Mouse (Mus musculus) forelimb bud, embryonic 11.5 days (tissue): ENCODE measurements at regions not wholly inside any gene's neighbourhood (a gene's known extent, or its start where the extent isn't known, plus 50 kb on each side); places are given as distances from the start of the nearest gene placed in this dataset.
A peak's percentile ranks its signal among the peaks of the same experiment; 100 is the strongest.

ENCODE experiments used
- DNase-seq: peaks from one replicate; pipeline ENCODE4 v3.0.0-alpha.2; 2012; ENCODE audit warnings: low read depth, low spot score

- no peak for DNase-seq
Measured at GRCm38 (mm10) chr9:100404426-100404825, 82.2 kb downstream of the Il20rb start.

GRCm38 (mm10) chr9:100400366-100400765, 86.2 kb downstream of the Il20rb start:
- DNase-seq, result peak; percentile 88

GRCm38 (mm10) chr9:100396340-100396910, 90.2 kb downstream of the Il20rb start:
- no peak for DNase-seq

GRCm38 (mm10) chr9:100395711-100396110, 90.9 kb downstream of the Il20rb start:
- peak; percentile 80 for DNase-seq

- no peak for DNase-seq
Measured at GRCm38 (mm10) chr9:100394632-100395031, 92.0 kb downstream of the Il20rb start.

GRCm38 (mm10) chr9:100394166-100394565, 92.4 kb downstream of the Il20rb start:
- DNase-seq, result no peak

GRCm38 (mm10) chr9:100392262-100392661, 94.3 kb downstream of the Il20rb start:
- DNase-seq, result no peak

- no peak for DNase-seq
Measured at GRCm38 (mm10) chr9:100391566-100392213, 94.9 kb downstream of the Il20rb start.

GRCm38 (mm10) chr9:100388393-100388792, 98.2 kb downstream of the Il20rb start:
- no peak for DNase-seq

GRCm38 (mm10) chr9:100387171-100387685, 99.4 kb downstream of the Il20rb start:
- DNase-seq, result no peak

GRCm38 (mm10) chr9:100382492-100382891, 104.1 kb downstream of the Il20rb start:
- peak; percentile 69 for DNase-seq

GRCm38 (mm10) chr9:100369921-100370320, 116.7 kb downstream of the Il20rb start:
- no peak for DNase-seq

GRCm38 (mm10) chr9:100366816-100367215, 119.8 kb downstream of the Il20rb start:
- DNase-seq, result no peak

GRCm38 (mm10) chr9:100359934-100360716, 126.5 kb downstream of the Il20rb start:
- peak; percentile 53 for DNase-seq

GRCm38 (mm10) chr9:100357553-100357952, 129.0 kb downstream of the Il20rb start:
- no peak for DNase-seq

- no peak for DNase-seq
Measured at GRCm38 (mm10) chr9:100340796-100341195, 145.8 kb downstream of the Il20rb start.

- peak; percentile 49 for DNase-seq
Measured at GRCm38 (mm10) chr9:100307765-100308164, 178.8 kb downstream of the Il20rb start.

GRCm38 (mm10) chr9:100307364-100307763, 179.2 kb downstream of the Il20rb start:
- DNase-seq, result no peak

- DNase-seq, result no peak
Measured at GRCm38 (mm10) chr9:100303762-100304161, 182.8 kb downstream of the Il20rb start.

- DNase-seq, result peak; percentile 16
Measured at GRCm38 (mm10) chr9:100301613-100302012, 185.0 kb downstream of the Il20rb start.

GRCm38 (mm10) chr9:100277361-100277760, 209.2 kb downstream of the Il20rb start:
- DNase-seq, result no peak
